Mouse (Mus musculus) adrenal gland, adult 8-10 months (tissue): ENCODE results near the gene Pde4d. TPM values are rescaled to one million over a fixed set of nuclear protein-coding genes. Genes with fewer than 3 reads are reported as not detected.
"Not testable (repeated sequence)": the region's sequence is repeated elsewhere in the genome, so short reads cannot be mapped to it uniquely, and the experiment has no call there.

Source experiments
- DNase-seq: peaks from one replicate; pipeline ENCODE4 v3.0.0; 2022
- total RNA-seq, 4 experiments: library from RNA; stranded (reverse); gene quantifications; 2 replicates each; pipeline ENCODE4 v1.2.4; 2022

Pde4d gene
- total RNA-seq, 4 experiments from 2014 or later = 10.8 to 13.3 (median 12.0) TPM

- DNase-seq = no peak
Measured at GRCm38 (mm10) chr13:108705441-108705840, 255.7 kb downstream of the Pde4d start.

- DNase-seq = no peak
Measured at GRCm38 (mm10) chr13:108714032-108714431, 264.3 kb downstream of the Pde4d start.

GRCm38 (mm10) chr13:108715029-108715428, 265.3 kb downstream of the Pde4d start:
- DNase-seq = no peak

GRCm38 (mm10) chr13:108722234-108722633, 272.5 kb downstream of the Pde4d start:
- DNase-seq = no peak

GRCm38 (mm10) chr13:108734356-108734755, 284.6 kb downstream of the Pde4d start:
- not testable (repeated sequence) for DNase-seq

- no peak for DNase-seq
Measured at GRCm38 (mm10) chr13:108751155-108751840, 301.6 kb downstream of the Pde4d start.

GRCm38 (mm10) chr13:108757477-108757876, 307.7 kb downstream of the Pde4d start:
- no peak for DNase-seq

- DNase-seq = no peak
Measured at GRCm38 (mm10) chr13:108758331-108758730, 308.6 kb downstream of the Pde4d start.

- no peak for DNase-seq
Measured at GRCm38 (mm10) chr13:108759140-108759539, 309.4 kb downstream of the Pde4d start.

- DNase-seq = no peak
Measured at GRCm38 (mm10) chr13:108763295-108763694, 313.5 kb downstream of the Pde4d start.

GRCm38 (mm10) chr13:108766020-108766727, 316.4 kb downstream of the Pde4d start:
- no peak for DNase-seq

- DNase-seq = no peak
Measured at GRCm38 (mm10) chr13:108769465-108770056, 319.8 kb downstream of the Pde4d start.

GRCm38 (mm10) chr13:108772386-108772785, 322.6 kb downstream of the Pde4d start:
- DNase-seq = no peak

- no peak for DNase-seq
Measured at GRCm38 (mm10) chr13:108774981-108775380, 325.2 kb downstream of the Pde4d start.

GRCm38 (mm10) chr13:108775882-108776281, 326.1 kb downstream of the Pde4d start:
- no peak for DNase-seq

GRCm38 (mm10) chr13:108797620-108798019, 347.9 kb downstream of the Pde4d start:
- not testable (repeated sequence) for DNase-seq

GRCm38 (mm10) chr13:108809191-108809590, 359.4 kb downstream of the Pde4d start:
- no peak for DNase-seq

- DNase-seq = peak; percentile 2
Measured at GRCm38 (mm10) chr13:108812956-108813355, 363.2 kb downstream of the Pde4d start.

- no peak for DNase-seq
Measured at GRCm38 (mm10) chr13:108819846-108820408, 370.2 kb downstream of the Pde4d start.

GRCm38 (mm10) chr13:108820487-108820886, 370.7 kb downstream of the Pde4d start:
- no peak for DNase-seq

GRCm38 (mm10) chr13:108821270-108821669, 371.5 kb downstream of the Pde4d start:
- DNase-seq = no peak

- no peak for DNase-seq
Measured at GRCm38 (mm10) chr13:108824638-108825310, 375.0 kb downstream of the Pde4d start.

GRCm38 (mm10) chr13:108825501-108825900, 375.8 kb downstream of the Pde4d start:
- DNase-seq = no peak
